Mouse (Mus musculus): ENCODE results near the gene Gm45623.

DNA sequence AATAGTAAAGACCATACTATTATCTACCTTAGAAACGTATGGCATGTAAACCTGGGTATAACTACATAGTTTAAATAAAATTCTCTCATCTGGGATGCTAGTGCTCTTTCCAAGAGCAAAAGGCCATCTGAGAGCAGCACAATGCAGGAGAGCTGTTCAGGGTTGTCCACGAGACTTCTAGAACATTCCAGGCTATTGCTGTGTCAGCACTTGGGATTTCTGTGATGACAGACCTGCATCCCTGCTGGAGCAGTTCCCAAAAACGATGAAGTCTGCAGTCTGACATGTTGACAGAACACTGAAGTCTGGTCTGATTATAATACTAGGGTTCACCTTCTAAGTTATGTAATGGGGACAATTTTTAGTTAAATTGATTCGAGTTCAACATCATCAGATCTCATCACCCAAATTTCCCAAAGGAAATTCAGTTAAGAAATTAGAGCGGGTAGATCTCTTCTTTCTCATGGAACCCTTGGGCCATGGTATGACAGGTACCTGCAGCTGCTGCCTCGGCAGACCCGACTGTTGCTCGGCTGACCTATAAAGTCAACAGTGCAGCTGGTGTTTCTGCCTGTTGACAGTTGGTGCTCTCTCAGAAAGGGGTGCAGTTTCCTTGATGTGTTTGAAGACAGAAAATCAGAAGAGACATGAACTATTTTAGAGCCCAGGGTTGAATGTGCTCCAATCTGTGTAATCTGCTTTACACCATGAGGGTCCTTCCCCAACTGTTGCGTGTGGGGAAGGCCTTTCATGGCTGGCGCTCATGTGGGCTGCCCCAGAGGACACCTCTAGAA is 6.7 kb downstream of the Gm45623 start:
- TF ChIP-seq CTCF (conservative IDR thresholded peaks at IDR 0.05; ENCODE audit: low read length) (no peak), NANOG (IDR thresholded peaks at IDR 0.05; ENCODE audit: borderline replicate concordance, low read length) (no peak), POU5F1 (IDR thresholded peaks at IDR 0.05; ENCODE audit: borderline replicate concordance, low read length) (no peak)

Data from E14TG2a.4 (cell line).